Mouse (Mus musculus): ENCODE results near the gene Swap70. TPM values are rescaled to one million over a fixed set of nuclear protein-coding genes. Genes with fewer than 3 reads are reported as not detected.

Gene Swap70
- polyA plus RNA-seq, 1 experiment from 2014 or later: 19.0 TPM

GRCm38 (mm10) chr7:110282797-110283196 is 61.3 kb downstream of the Swap70 start:
- WGBS: 87% methylated on average over 11 of the region's 11 CpGs

GRCm38 (mm10) chr7:110283484-110284275 is 62.2 kb downstream of the Swap70 start:
- no peak overlapping the region for H3K4me3 ChIP-seq
- ATAC-seq (ENCODE audit: low FRiP score, low read depth): no peak
- WGBS: 91% methylated on average over 6 of the region's 6 CpGs
- H3K9ac ChIP-seq: no peak overlapping the region
- no peaks in the 10 kb centered on the region for H3K27me3 ChIP-seq (replicated peaks)
- H3K27ac ChIP-seq: no peak overlapping the region
- H3K9me3 ChIP-seq: no peaks in the 10 kb centered on the region
- peaks cover 26% of the 10 kb centered on the region for H3K36me3 ChIP-seq
- H3K4me2 ChIP-seq (replicated peaks): no peak overlapping the region
- 0 out of 2 replicates have a peak, but pooled peaks cover 3% of the 10 kb centered on the region for H3K4me1 ChIP-seq

More at GRCm38 (mm10) chr7:110282797-110283196, 61.3 kb downstream of the Swap70 start:
- Histone ChIP-seq H3K9me3 (no peaks in the 10 kb centered on the region), H3K4me1 (0 out of 2 replicates have a peak, but pooled peaks cover 3% of the 10 kb centered on the region), H3K4me2 (replicated peaks) (no peak overlapping the region), H3K4me3 (no peak overlapping the region), H3K9ac (no peak overlapping the region), H3K36me3 (peaks cover 26% of the 10 kb centered on the region), H3K27me3 (replicated peaks) (no peaks in the 10 kb centered on the region), H3K27ac (no peak overlapping the region)
- no peak for ATAC-seq (ENCODE audit: low FRiP score, low read depth)

- Histone ChIP-seq H3K4me1 (0 out of 2 replicates have a peak, but pooled peaks cover 3% of the 10 kb centered on the region), H3K36me3 (peaks cover 13% of the 10 kb centered on the region), H3K9ac (no peak overlapping the region), H3K9me3 (no peaks in the 10 kb centered on the region), H3K4me2 (replicated peaks) (no peak overlapping the region), H3K4me3 (no peak overlapping the region), H3K27ac (no peak overlapping the region), H3K27me3 (replicated peaks) (no peaks in the 10 kb centered on the region)
- 94% methylated on average over 12 of the region's 12 CpGs for WGBS
- ATAC-seq (ENCODE audit: low FRiP score, low read depth): no peak
These were observed 63.8 kb downstream of the Swap70 start for GRCm38 (mm10) chr7:110285076-110285848.

GRCm38 (mm10) chr7:110285849-110286151 is 64.3 kb downstream of the Swap70 start:
- no peak for ATAC-seq (ENCODE audit: low FRiP score, low read depth)
- no peak overlapping the region for H3K4me2 ChIP-seq (replicated peaks)
- H3K4me1 ChIP-seq: 0 out of 2 replicates have a peak, but pooled peaks cover 3% of the 10 kb centered on the region
- peaks cover 13% of the 10 kb centered on the region for H3K36me3 ChIP-seq
- H3K9ac ChIP-seq: no peak overlapping the region
- no peak overlapping the region for H3K4me3 ChIP-seq
- no peak overlapping the region for H3K27ac ChIP-seq
- 87% methylated on average over 3 of the region's 3 CpGs for WGBS
- H3K27me3 ChIP-seq (replicated peaks): no peaks in the 10 kb centered on the region
- no peaks in the 10 kb centered on the region for H3K9me3 ChIP-seq

- Histone ChIP-seq H3K27ac (no peak overlapping the region), H3K27me3 (replicated peaks) (no peaks in the 10 kb centered on the region), H3K9me3 (no peaks in the 10 kb centered on the region), H3K36me3 (peaks cover 9% of the 10 kb centered on the region), H3K9ac (no peak overlapping the region), H3K4me1 (0 out of 2 replicates have a peak, but pooled peaks cover 3% of the 10 kb centered on the region), H3K4me3 (no peak overlapping the region), H3K4me2 (replicated peaks) (no peak overlapping the region)
- ATAC-seq (ENCODE audit: low FRiP score, low read depth): no peak
- 83% methylated on average over 8 of the region's 8 CpGs for WGBS
These were observed 64.8 kb downstream of the Swap70 start for GRCm38 (mm10) chr7:110286198-110286732.

GRCm38 (mm10) chr7:110286838-110287475 is 65.4 kb downstream of the Swap70 start:
- Histone ChIP-seq H3K27me3 (replicated peaks) (no peaks in the 10 kb centered on the region), H3K27ac (no peak overlapping the region)

GRCm38 (mm10) chr7:110287476-110288071 is 66.1 kb downstream of the Swap70 start:
- Histone ChIP-seq H3K27ac (no peak overlapping the region), H3K9ac (no peak overlapping the region), H3K36me3 (no peaks in the 10 kb centered on the region), H3K4me3 (no peak overlapping the region), H3K27me3 (replicated peaks) (no peaks in the 10 kb centered on the region), H3K9me3 (no peaks in the 10 kb centered on the region), H3K4me1 (0 out of 2 replicates have a peak, but pooled peaks cover 3% of the 10 kb centered on the region), H3K4me2 (replicated peaks) (no peak overlapping the region)
- WGBS: 74% methylated on average over 8 of the region's 8 CpGs
- peak; percentile 25; the same call in 1 of the 2 replicates for ATAC-seq (ENCODE audit: low FRiP score, low read depth)

More at GRCm38 (mm10) chr7:110286838-110287475, 65.4 kb downstream of the Swap70 start:
- no peaks in the 10 kb centered on the region for H3K9me3 ChIP-seq
- no peak overlapping the region for H3K4me2 ChIP-seq (replicated peaks)
- H3K9ac ChIP-seq: no peak overlapping the region
- ATAC-seq (ENCODE audit: low FRiP score, low read depth): peak; percentile 85
- no peak overlapping the region for H3K4me3 ChIP-seq
- 0 out of 2 replicates have a peak, but pooled peaks cover 3% of the 10 kb centered on the region for H3K4me1 ChIP-seq
- 9% methylated on average over 12 of the region's 12 CpGs for WGBS
- H3K36me3 ChIP-seq: peaks cover 2% of the 10 kb centered on the region; the same call in 1 of the 2 replicates

- no peak overlapping the region for H3K27ac ChIP-seq
- ATAC-seq (ENCODE audit: low FRiP score, low read depth): no peak
- WGBS: 92% methylated on average over 4 of the region's 4 CpGs
- no peak overlapping the region for H3K4me3 ChIP-seq
- H3K4me2 ChIP-seq (replicated peaks): no peak overlapping the region
- 0 out of 2 replicates have a peak, but pooled peaks cover 3% of the 10 kb centered on the region for H3K4me1 ChIP-seq
- no peaks in the 10 kb centered on the region for H3K9me3 ChIP-seq
- no peaks in the 10 kb centered on the region for H3K27me3 ChIP-seq (replicated peaks)
- H3K9ac ChIP-seq: no peak overlapping the region
- no peaks in the 10 kb centered on the region for H3K36me3 ChIP-seq
These were observed 66.7 kb downstream of the Swap70 start for GRCm38 (mm10) chr7:110288191-110288604.

GRCm38 (mm10) chr7:110288731-110289191 is 67.2 kb downstream of the Swap70 start:
- WGBS: 71% methylated on average over 6 of the region's 6 CpGs
- Histone ChIP-seq H3K9me3 (no peaks in the 10 kb centered on the region), H3K4me1 (0 out of 2 replicates have a peak, but pooled peaks cover 3% of the 10 kb centered on the region), H3K4me2 (replicated peaks) (no peak overlapping the region), H3K27me3 (replicated peaks) (no peaks in the 10 kb centered on the region), H3K4me3 (no peak overlapping the region), H3K27ac (no peak overlapping the region), H3K9ac (no peak overlapping the region), H3K36me3 (no peaks in the 10 kb centered on the region)
- no peak for ATAC-seq (ENCODE audit: low FRiP score, low read depth)

GRCm38 (mm10) chr7:110289647-110290046 is 68.1 kb downstream of the Swap70 start:
- Histone ChIP-seq H3K36me3 (no peaks in the 10 kb centered on the region), H3K27ac (no peak overlapping the region), H3K4me2 (replicated peaks) (no peak overlapping the region), H3K9me3 (no peaks in the 10 kb centered on the region), H3K27me3 (replicated peaks) (no peaks in the 10 kb centered on the region), H3K9ac (no peak overlapping the region), H3K4me1 (0 out of 2 replicates have a peak, but pooled peaks cover 3% of the 10 kb centered on the region), H3K4me3 (no peak overlapping the region)
- WGBS: 78% methylated on average over 4 of the region's 4 CpGs
- ATAC-seq (ENCODE audit: low FRiP score, low read depth): no peak

- H3K27ac ChIP-seq: no peak overlapping the region
- no peaks in the 10 kb centered on the region for H3K27me3 ChIP-seq (replicated peaks)
- H3K36me3 ChIP-seq: no peaks in the 10 kb centered on the region
- H3K4me1 ChIP-seq: no peaks in the 10 kb centered on the region
- no peaks in the 10 kb centered on the region for H3K9me3 ChIP-seq
- no peak for ATAC-seq (ENCODE audit: low FRiP score, low read depth)
- no peak overlapping the region for H3K9ac ChIP-seq
- H3K4me2 ChIP-seq (replicated peaks): no peak overlapping the region
- 27% methylated on average over 17 of the region's 17 CpGs for WGBS
- H3K4me3 ChIP-seq: no peak overlapping the region
These were observed 75.5 kb downstream of the Swap70 start for GRCm38 (mm10) chr7:110296889-110297603.

Measured in neural tube, embryonic 12.5 days (tissue).